Mouse (Mus musculus) Patski (cell line): ENCODE results near the gene 4930564D02Rik. TPM values are rescaled to one million over a fixed set of nuclear protein-coding genes. Genes with fewer than 3 reads are reported as not detected.

Experiments used
- ATAC-seq: fragments of 100-300 bp; one replicate; pipeline ENCODE4 v1.8.0; 2021
- CTCF ChIA-PET: fragments of 350-600 bp; sonication (Branson Sonifier 250); formaldehyde crosslinking; loops from one replicate; lab custom pipeline; 2022; ENCODE audit warnings: inconsistent platforms; lab: Charles Lee
- POLR2A ChIA-PET: fragments of 350-600 bp; sonication (Branson Sonifier 250); formaldehyde crosslinking; loops from one replicate; lab custom pipeline; 2022; ENCODE audit warnings: antibody characterized with exemption, inconsistent platforms; lab: Charles Lee
- DNase-seq: peaks from one replicate; pipeline ENCODE4 v3.0.0-alpha.2; 2011; ENCODE audit warnings: low read depth, low spot score
- H3K27me3 ChIP-seq: fragments of 371-371 bp; one replicate; pipeline ENCODE4 v1.5.1; 2021
- CTCF ChIP-seq: fragments of 100-300 bp; IDR thresholded peaks from one replicate; pipeline ENCODE4 v1.5.1; 2021
- in situ Hi-C: fragments of 300-500 bp; cut with MboI; formaldehyde crosslinking; loops from 3 replicates; pipeline ENCODE4 v1.11.1; 2018; ENCODE audit warnings: low pct_unique_long_range_greater_than_20kb, mixed read lengths
- polyA plus RNA-seq: library from polyadenylated mRNA; unstranded; gene quantifications from one replicate; pipeline ENCODE4 v1.2.3, GENCODE M21; 2021

Gene 4930564D02Rik
- polyA plus RNA-seq, 1 experiment from 2014 or later: not detected

- ATAC-seq (no peak), DNase-seq (no peak)
- POLR2A ChIA-PET: interaction anchor here (0.7 to 0.8 kb wide), 2 partner anchors 14 to 17 kb away, joined by 3 read pairs; no protein-coding TSS in a partner anchor
- H3K27me3 ChIP-seq: no peaks in the 10 kb centered on the region
- in situ Hi-C loops: no loop called here
- no peak for TF ChIP-seq CTCF
- CTCF ChIA-PET: interaction anchor here (1.0 to 2.8 kb wide), 4 partner anchors 8 to 18 kb away, joined by 3 to 12 read pairs (median 4); no protein-coding TSS in a partner anchor
These were observed 5.9 kb downstream of the 4930564D02Rik start for GRCm38 (mm10) chr3:105072536-105072935.

GRCm38 (mm10) chr3:105075796-105076195 is 9.2 kb downstream of the 4930564D02Rik start:
- no peak for TF ChIP-seq CTCF
- ATAC-seq: no peak
- no peak for DNase-seq
- in situ Hi-C loops: no loop called here
- ChIA-PET POLR2A (no interaction called here), CTCF (interaction anchor here (6.1 kb wide), 1 partner anchor 13 kb away, joined by 39 read pairs; no protein-coding TSS in a partner anchor)
- no peaks in the 10 kb centered on the region for H3K27me3 ChIP-seq

GRCm38 (mm10) chr3:105078231-105078826 is 11.7 kb downstream of the 4930564D02Rik start:
- no peaks in the 10 kb centered on the region for H3K27me3 ChIP-seq
- DNase-seq (no peak), ATAC-seq (peak; percentile 98)
- ChIA-PET POLR2A (interaction anchor here (0.6 kb wide), 1 partner anchor 747 kb away, joined by 3 read pairs; no protein-coding TSS in a partner anchor), CTCF (interaction anchor here (0.8 to 6.1 kb wide), 6 partner anchors 9 to 87 kb away, joined by 4 to 39 read pairs (median 5); no protein-coding TSS in a partner anchor)
- in situ Hi-C loops: no loop called here
- peak; percentile 96 for TF ChIP-seq CTCF

GRCm38 (mm10) chr3:105087344-105087743 is 20.7 kb downstream of the 4930564D02Rik start:
- CTCF ChIA-PET: interaction anchor here (1.1 to 5.8 kb wide), 4 partner anchors 8 to 94 kb away, joined by 3 to 39 read pairs (median 8); no protein-coding TSS in a partner anchor
- POLR2A ChIA-PET: no interaction called here
- in situ Hi-C loops: no loop called here
- DNase-seq (no peak), ATAC-seq (no peak)
- no peak for TF ChIP-seq CTCF
- H3K27me3 ChIP-seq: no peaks in the 10 kb centered on the region

GRCm38 (mm10) chr3:105088638-105089037 is 22.0 kb downstream of the 4930564D02Rik start:
- in situ Hi-C loops: no loop called here
- ChIA-PET POLR2A (interaction anchor here (0.6 to 0.9 kb wide), 2 partner anchors 104 to 123 kb away, joined by 3 to 4 read pairs; no protein-coding TSS in a partner anchor), CTCF (interaction anchor here (0.7 to 5.8 kb wide), 4 partner anchors 8 to 95 kb away, joined by 3 to 39 read pairs (median 4); no protein-coding TSS in a partner anchor)
- no peaks in the 10 kb centered on the region for H3K27me3 ChIP-seq
- no peak for DNase-seq
- ATAC-seq: no peak
- TF ChIP-seq CTCF: no peak

GRCm38 (mm10) chr3:105090147-105090546 is 23.5 kb downstream of the 4930564D02Rik start:
- peaks cover 3% of the 10 kb centered on the region for H3K27me3 ChIP-seq
- ChIA-PET CTCF (interaction anchor here (0.8 to 5.8 kb wide), 7 partner anchors 8 to 584 kb away, joined by 3 to 39 read pairs (median 4); no protein-coding TSS in a partner anchor), POLR2A (no interaction called here)
- DNase-seq: no peak
- ATAC-seq: no peak
- in situ Hi-C loops: no loop called here
- no peak for TF ChIP-seq CTCF

- DNase-seq (peak; percentile 46), ATAC-seq (peak; percentile 93)
- TF ChIP-seq CTCF: peak; percentile 95
- in situ Hi-C loops: no loop called here
- POLR2A ChIA-PET: no interaction called here
- peaks cover 3% of the 10 kb centered on the region for H3K27me3 ChIP-seq
- CTCF ChIA-PET: interaction anchor here (0.7 to 5.8 kb wide), 10 partner anchors 9 to 584 kb away, joined by 3 to 39 read pairs (median 4); no protein-coding TSS in a partner anchor
These were observed 24.3 kb downstream of the 4930564D02Rik start for GRCm38 (mm10) chr3:105090981-105091380.

- no peak for DNase-seq
- ATAC-seq: peak; percentile 22
- TF ChIP-seq CTCF: no peak
- ChIA-PET POLR2A (interaction anchor here (0.6 to 0.7 kb wide), 2 partner anchors 99 to 322 kb away, joined by 3 to 5 read pairs; no protein-coding TSS in a partner anchor), CTCF (interaction anchor here (0.6 to 2.3 kb wide), 5 partner anchors 11 to 563 kb away, joined by 3 to 6 read pairs (median 3); no protein-coding TSS in a partner anchor)
- peaks cover 3% of the 10 kb centered on the region for H3K27me3 ChIP-seq
- in situ Hi-C loops: no loop called here
These were observed 26.3 kb downstream of the 4930564D02Rik start for GRCm38 (mm10) chr3:105092721-105093505.

GRCm38 (mm10) chr3:105094448-105094847 is 27.8 kb downstream of the 4930564D02Rik start:
- ChIA-PET CTCF (interaction anchor here (0.8 to 2.3 kb wide), 4 partner anchors 8 to 99 kb away, joined by 3 to 12 read pairs (median 3); no protein-coding TSS in a partner anchor), POLR2A (no interaction called here)
- in situ Hi-C loops: no loop called here
- peak; percentile 48 for TF ChIP-seq CTCF
- peaks cover 3% of the 10 kb centered on the region for H3K27me3 ChIP-seq
- no peak for DNase-seq
- ATAC-seq: no peak

GRCm38 (mm10) chr3:105095026-105095425 is 28.4 kb downstream of the 4930564D02Rik start:
- ChIA-PET CTCF (interaction anchor here (0.8 to 2.3 kb wide), 5 partner anchors 9 to 100 kb away, joined by 3 to 12 read pairs (median 3); no protein-coding TSS in a partner anchor), POLR2A (no interaction called here)
- ATAC-seq: no peak
- no peak for TF ChIP-seq CTCF
- DNase-seq: no peak
- in situ Hi-C loops: no loop called here
- peaks cover 3% of the 10 kb centered on the region for H3K27me3 ChIP-seq
